Mouse (Mus musculus): ENCODE data around the gene Ttyh3.
"Not testable (repeated sequence)": the region's sequence is repeated elsewhere in the genome, so short reads cannot be mapped to it uniquely, and the experiment has no call there.

Gene Ttyh3

DNA sequence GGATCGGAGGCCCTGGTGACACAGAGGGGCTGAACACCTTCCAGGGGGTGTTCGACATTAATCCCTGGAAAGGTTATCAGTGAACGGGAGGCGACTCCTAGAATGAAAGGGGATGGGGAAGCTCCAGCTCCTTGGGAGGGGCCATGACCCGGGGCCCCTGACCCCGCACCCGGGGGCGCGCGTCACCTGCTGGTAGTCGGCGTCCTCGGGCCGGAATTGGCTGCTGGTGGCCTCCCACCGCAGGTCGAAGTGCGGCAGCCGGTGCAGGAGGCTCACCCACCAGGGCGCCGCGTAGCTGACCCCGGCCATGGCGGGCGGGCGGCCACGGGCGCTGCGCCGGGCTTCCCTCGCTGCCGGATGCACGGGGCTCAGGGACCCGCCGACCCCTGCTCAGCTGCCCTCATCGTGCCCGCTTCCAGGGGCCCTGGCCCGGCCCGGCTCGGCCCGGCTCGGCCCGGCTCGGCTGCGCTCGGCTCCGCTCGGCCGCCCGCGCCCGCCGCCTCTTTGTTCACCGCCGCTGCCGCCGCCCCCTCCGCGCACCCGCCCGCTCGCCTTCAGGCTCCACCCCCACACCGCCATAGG is at the start of gene Ttyh3:
Gene Ttyh3, minus strand, starts transcription at position 513 of the 582 bp plus-strand sequence.
- DNase-seq (ENCODE audit: low read depth, low spot score) = no peak

DNA sequence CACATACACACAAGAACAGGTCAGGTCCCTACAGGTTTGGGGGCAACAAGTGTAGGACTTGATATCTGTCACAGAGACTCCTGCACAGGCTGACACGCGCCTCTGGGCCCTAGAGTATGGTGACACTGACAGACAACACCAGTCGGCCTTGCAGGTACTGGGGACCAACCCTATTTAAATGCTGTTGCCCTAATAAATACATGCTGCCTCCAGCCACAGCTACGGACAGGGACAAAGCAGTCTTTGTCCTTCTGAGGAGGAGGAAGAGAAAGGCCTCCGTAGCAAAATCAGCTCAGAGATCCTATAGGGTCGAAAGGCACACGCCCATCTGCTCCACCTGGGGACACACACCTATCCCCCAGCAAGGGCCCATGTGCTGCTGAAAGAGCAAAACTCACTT is 47.2 kb upstream of the Ttyh3 start:
- no peak for DNase-seq (ENCODE audit: low read depth, low spot score)

DNA sequence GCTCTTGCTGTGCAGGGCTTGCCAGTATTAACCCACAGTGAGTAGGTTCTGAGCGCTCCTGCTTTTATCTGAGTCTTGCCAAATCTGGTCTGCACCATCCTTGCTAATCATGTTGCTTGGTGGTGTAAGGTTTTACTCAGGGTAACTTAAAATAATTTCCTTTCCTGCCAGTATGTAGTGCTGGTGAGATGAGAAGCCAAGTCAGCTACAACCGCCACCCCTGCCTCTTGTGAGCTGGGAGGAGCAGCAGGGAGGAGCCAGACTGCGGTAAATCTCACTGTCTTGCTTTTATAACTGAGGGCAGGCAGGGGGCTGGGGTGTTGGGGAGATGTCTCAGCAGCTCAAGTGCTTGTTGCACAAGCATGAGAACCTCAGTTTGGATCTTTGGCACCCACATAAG is 39.6 kb upstream of the Ttyh3 start:
- DNase-seq (ENCODE audit: low read depth, low spot score) = peak; percentile 80

DNA sequence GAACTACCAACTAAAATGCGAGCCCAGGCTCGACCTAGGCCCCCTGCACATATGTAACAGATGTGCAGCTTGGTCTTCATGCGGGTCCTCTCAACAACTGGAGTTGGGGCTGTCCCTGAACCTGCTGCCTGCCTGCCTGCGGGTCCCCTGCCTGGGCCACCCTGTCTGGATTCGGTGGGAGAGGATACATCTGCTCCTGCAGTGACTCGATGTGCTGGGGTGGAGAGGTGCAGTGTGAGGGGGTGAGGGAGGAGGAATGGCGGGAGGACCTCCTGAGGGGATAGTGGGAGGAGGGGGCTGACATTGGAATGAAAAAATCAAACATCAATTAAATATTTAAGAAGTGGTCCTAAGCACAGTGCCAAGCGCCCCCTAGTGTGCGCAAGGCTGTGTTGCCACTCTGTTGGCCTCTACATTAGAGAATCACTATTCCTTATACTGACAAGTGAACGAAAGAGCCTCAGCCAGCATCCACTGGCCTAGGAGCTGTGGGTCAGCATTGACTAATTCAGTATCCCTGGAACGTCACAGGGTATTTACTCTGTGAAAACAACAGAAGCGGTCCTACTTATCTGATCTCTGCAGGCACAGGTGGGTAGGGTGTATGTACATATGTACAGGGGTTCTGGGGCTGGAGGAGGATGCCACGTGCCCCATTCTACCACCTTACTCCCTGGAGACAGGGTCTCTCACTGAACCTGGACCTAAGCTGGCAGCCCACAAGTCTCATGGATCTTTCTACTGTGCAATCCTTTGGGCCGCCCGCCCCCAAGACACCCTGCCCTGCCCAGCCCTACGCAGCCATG is 35.7 kb upstream of the Ttyh3 start:
- peak; percentile 66 for DNase-seq (ENCODE audit: low read depth, low spot score)

DNA sequence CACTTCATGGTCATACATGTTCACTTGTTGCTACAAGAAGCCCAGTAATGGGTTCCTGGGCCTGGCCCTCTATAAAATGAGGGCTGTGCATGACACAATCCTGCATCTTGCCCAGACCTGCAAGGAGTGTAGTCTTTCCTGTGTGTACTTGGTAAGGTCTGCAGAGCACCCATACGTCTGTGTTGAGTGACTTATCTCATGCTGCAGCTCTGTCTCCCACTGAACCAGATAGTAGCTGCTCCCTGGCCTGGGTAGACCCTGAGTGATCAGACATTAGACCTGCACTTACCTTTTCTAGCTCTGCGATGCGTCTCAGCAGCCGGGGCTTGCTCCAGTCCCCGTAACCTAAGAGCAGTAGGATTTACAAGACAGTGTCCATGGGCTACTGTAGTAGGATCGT is 33.3 kb upstream of the Ttyh3 start:
- DNase-seq (ENCODE audit: low read depth, low spot score) = no peak

DNA sequence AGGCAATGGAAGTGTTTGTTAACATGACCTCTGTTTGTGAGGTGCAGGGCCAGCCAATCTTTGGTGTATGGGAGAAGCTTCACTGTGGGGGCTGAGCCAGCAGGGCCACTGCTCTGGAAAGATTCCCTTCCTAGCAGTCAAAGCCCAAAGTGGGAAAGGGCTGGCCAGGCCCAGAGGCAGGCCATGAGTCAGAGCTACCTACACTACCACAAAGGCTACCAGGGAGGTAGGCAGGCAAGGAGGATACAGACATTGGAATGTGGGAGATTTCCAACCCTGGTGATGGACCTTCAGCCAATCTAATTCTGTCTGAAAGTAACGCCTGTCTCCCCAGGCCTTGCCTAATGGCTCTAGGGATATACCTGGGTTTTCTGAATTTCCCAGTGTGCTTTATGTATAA is 32.1 kb upstream of the Ttyh3 start:
- DNase-seq (ENCODE audit: low read depth, low spot score) = no peak

DNA sequence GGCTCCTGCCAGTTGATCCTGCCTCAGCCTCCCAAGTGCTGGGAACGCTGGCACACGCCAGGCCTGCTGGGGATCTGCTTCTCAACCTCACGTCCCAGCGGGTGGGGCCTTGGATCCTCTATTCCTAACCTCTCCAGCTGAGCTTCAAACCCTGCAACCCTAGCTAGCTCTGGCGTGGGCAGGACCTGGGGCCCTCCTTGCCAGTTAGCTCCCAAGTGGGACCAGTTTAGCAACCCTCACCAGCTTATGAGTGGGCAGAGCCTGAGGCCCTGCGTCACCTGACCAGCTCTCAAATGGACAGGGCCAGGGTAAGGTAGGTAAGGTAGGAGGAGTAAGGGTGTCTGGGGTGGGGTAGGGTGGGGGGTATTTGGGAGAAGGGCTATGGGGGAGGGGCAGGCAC is 31.2 kb upstream of the Ttyh3 start:
- DNase-seq (ENCODE audit: low read depth, low spot score) = no peak

DNA sequence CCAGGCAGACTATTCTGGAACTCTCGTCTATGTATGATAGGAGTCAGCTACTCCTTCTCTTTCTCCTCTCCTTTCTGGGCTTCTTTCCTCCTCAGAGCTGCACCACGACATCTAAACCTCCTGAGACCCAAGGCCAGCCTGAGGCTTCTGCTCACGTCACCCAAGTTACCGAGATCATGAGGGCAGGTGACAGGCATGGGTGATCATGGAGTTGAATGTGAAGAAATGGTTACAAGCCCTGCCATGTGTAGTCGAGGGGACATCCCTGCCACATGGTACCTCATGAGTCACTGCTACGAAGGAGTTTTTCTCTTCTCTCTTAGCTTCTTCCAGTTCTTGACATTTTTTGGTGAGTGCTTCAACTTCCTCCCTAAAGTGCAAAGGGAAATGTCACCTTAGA is 28.3 kb upstream of the Ttyh3 start:
- no peak for DNase-seq (ENCODE audit: low read depth, low spot score)

DNA sequence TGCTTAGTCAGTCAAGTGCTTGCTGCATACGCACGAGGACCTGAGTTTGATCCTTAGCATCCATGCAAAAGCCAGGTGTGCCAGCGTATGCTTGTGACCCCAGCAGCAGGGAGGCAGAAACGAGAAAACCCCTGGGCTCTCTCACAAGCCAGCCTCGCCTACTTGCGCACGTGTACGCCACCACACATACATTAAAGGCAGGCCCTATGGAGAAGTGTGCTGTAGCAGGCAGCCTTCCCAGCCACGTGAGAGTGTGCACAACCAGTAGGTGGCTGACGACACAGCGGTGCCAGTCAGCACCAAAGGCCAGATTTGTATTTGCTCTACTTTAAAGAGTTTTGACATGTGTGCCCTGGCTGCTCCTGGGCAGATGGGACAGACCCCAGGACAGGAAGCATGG is 26.8 kb upstream of the Ttyh3 start:
- DNase-seq (ENCODE audit: low read depth, low spot score) = peak; percentile 73

DNA sequence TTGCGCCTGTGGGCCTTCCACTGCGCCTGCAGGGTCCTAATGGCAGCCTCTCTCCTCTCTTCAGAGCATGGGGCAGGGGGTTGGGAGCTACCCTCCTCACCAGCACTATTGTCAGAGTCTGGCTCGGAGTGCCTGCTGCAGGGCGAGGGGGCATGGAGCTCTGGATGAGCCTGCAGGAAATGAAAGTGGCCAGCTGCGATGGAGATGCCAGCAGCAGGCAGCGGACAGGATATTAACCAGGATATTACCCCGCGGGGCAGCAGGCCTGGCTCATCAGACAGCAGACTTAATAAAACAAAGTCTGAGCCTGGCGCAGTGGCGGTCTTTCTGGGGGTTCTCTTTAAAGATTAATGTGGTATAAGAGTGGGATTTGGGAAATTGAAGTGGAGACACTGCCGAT is 26.2 kb upstream of the Ttyh3 start:
- DNase-seq (ENCODE audit: low read depth, low spot score) = no peak

DNA sequence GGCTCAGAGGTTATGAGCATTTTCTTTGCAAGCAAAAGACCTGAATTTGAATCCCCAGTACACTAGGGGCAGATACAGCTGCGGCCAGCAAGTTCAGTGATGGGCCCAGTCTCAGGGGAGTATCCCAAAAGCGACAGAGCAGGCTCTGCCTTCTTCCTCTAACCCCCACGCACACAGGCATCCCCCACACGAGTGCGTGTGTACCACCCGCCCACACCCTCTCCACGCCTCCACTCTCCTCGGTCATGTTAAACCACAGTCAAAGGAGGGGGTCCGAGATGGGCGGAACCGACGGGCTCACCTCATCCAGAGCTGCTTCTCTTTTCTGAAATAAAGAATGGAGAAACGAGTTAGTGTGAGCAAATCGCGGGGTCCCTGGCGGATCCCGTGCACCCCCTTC is 25.2 kb upstream of the Ttyh3 start:
- no peak for DNase-seq (ENCODE audit: low read depth, low spot score)

DNA sequence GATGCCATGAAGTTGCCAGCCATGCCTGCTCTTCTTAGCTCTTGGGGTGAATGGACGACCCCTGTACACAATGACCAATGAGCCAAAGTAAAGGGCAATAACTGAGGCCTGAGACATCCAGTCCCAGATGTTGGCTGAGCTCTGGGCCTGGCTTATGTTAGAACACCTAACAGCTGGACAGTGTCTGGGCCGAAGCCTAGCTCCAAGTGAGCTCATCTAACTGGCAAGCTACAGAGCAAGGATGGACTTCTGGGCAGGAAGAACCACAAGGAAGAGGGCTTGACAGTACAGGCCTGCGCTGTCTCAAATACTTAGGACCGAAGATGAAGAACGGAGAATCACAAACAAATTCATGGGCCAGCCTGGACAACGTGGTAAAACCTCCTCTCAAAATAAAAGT is 23.8 kb upstream of the Ttyh3 start:
- not testable (repeated sequence) for DNase-seq (ENCODE audit: low read depth, low spot score)

DNA sequence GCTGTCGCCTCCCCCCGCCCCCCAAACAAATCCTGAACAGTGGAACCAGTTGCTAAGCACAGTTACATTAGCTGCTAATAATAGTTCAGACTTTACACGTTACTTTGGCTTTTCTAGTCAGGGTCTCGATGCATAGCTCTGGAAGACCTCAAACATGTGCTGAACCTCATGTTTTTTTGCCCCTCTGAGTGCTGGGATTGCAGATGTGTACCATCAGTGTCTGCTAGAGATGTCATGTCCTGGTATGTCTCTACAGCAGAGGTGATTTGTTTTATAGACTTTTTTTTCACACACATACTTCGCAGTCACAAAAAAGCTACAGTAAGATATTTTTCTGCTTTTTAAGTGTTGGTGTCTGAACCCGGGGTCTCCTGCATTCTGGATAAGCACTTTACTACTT is 23.3 kb upstream of the Ttyh3 start:
- peak; percentile 32 for DNase-seq (ENCODE audit: low read depth, low spot score)

DNA sequence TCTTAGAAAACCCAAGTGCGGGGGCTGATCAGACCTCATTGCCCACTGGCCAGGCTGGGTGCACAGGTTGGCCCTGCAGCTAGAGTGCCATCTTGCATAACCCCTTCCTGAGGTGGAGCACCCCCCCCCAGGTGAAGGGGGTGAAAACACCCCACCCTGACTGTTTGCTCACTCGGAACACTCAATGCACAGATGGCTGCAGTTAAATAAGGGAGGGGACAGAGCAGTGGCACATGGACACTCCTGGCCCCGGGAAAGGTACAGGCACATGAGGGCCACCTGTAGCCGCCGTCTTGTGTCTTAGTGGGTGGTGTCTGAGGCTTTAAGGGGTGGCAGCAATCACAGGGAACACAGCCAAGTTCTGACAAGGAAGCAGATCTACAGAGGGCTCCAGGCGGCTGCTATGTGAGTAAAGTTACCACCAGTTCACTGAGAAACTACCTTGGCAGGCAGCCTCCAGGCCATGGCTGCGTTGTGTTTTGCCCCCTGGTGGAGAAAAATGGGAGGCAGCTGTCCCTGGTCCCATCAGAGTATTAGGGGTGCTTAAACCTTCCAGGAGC is 14.9 kb upstream of the Ttyh3 start:
- peak; percentile 72 for DNase-seq (ENCODE audit: low read depth, low spot score)

DNA sequence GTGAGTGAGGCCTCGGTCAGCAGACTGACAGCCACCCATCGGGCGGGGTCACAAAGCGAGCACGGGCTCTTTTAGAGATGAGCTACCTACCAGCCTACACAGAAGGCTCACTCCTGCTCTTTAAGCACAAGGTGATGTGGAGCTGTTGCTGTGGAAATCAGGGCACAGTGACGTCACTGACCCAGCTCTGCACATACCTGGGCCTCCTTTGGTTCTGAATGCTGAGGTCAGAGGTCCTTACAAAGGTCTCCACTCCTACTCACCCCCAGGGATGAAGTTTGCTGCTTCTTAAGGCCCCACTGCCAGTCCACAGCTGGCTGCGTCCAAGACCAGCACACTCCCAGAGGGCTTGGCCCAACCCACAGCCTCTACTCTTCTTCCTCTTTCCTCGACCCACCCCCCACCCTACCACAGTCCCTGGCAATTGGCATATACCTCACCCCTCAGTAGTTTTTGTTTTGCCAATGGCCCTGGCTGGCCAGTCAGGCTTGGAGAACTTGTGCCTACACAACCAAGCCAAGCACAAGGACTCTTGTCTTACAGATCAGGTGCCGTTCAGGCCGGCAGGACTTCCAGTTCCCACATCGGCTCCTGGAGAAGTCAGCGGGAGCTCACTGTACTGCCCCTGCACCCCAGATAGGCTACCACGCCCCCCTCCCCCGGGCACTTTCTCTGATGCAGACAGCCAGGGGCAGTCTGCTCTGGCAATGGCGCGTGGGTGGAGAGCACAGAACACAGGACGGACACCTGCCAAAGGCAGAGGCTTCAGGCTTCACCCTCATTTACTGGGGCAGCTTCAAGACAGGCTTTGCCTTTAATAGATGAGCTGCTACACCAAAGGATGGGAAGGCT is 14.1 kb upstream of the Ttyh3 start:
- peak; percentile 59 for DNase-seq (ENCODE audit: low read depth, low spot score)

DNA sequence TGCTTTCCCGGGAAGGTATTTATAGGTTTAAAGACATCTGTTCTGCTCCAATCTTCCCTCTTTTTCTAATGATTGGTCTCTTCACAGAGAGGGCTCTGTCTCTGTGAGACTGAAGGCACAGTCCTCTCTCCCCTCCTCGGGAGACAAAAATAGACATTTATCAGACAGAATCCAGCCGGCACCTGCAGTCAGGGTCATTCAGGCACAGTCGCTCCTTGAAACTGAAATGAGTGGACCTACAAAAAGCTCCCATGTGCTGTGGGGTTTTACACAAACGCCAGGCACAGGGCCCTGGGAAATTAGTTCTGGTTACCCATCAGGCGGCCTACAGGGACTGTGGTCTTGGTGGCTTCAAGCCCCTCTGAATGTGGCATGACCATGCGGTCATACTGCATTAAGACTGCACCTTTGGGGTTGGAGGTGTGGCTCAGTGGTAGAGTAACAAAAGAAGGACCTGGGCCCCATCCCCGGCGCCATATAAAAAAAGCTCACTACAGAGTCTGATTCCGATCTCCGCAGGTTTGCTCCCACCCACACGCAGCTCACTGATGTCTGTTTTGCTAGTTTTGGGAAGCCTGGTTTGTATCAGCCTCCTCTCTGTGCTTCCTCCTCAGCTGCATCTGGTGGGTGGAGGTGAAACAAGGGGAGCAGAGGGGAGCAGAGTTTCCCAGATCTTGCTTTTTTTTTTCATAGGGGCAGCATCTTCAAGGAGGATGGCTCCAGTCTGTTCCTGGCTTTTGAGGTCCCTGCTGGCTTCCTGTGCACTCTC is 13.2 kb upstream of the Ttyh3 start:
- DNase-seq (ENCODE audit: low read depth, low spot score) = peak; percentile 85

DNA sequence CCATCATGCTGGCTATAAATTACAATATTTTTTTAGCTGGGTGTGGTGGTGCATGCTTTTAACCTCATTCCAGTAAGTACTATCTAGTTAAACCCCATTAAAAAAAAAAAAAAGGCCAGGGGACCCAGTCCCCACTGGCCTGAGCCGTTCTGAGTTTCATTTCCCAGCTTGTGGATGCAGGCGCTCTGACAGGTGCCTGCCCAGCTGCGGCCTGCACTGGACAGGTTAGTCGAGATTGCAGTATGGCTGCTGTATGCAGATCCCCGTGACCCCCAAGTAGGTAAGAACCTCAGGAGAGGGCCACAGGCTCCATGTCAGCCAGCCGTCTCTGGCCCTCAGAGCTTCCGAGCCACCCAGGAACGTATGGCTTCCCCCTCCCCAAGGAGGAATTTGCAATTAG is 12.6 kb upstream of the Ttyh3 start:
- no peak for DNase-seq (ENCODE audit: low read depth, low spot score)

DNA sequence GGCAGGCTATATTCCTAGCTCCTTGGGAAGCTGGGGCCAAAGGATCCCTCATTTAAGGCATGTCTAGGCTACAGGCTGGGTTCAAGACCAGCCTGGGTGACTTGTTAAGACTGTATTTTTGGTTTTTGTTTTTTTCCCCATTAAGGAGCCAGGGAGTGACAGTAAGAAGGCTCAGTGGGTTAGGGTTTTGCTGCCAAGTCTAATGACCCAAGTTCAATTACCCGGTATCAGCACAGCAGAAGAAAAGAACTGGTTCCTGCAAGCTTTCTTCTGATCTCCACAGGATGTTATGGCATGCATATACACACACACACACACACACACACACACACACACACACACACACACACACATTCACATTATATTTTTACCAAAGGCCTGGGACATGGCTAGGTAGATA is 11.6 kb upstream of the Ttyh3 start:
- no peak for DNase-seq (ENCODE audit: low read depth, low spot score)

DNA sequence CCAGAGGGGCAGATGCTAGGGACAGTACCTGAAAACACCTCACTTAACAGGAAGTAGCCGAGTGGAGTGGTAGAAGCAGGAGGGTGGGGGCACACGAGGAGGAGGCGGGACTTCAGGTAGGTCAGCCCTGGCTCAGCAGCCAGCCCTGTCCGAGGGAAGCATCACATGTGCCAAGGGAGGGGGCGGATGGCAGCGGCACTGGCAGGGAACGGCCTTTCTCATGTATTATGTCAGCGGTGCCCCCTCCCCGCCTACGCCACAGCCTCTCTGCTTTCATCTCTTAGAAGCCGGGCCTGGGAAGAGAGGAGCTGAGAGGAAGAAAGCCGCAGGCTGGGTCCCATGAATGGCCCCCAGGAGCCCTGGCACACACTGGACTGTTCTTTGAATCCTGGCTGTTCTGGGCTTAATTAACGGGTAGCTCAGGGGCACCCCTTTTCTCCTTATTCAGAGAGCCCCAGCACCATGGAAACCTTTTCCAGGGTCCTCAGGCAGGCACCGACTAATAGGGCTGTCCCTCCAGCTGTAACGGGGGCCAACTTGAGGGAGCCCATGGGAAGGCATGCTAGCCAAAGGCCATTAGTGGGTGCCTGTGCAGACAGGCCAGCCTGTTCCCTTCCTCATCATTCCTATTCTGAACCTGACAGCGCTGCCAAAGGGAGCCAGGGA is 10.9 kb upstream of the Ttyh3 start:
- DNase-seq (ENCODE audit: low read depth, low spot score) = peak; percentile 81

DNA sequence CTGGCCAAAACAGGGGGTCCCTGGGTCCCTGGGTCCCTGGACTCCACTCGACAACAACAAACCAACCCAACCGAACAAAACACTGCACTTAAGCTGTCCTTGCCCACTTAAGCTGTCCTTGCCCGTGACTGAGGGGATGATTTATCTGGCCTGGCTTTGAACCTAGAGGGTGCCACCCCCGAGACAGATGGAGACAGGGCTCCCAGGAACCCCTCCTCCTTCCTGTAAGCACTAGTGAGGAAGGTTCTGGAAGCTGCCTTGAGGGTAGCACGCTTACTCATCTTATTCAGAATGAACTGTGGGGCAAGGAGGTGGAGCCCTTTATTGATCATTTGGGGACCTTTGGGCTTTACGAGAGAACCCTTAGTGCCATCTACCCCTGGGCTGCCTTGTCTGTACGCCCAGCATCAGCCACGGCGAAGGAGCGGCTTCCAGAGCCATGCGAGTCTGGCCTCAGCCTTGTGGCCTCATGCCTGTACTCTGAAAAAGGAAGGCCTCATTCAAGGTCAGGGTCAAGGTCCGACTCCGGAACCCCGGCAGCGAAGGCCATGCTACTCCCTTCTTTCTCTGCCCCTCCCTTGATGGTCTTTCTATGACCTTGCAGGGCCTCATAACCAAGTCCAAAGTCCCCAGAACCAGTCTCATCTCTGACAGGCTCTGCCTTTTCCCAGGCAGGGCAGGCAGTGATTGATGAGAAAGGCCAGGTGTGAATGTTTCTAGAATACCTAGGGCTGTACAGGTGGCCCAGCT is 5.4 kb upstream of the Ttyh3 start:
- DNase-seq (ENCODE audit: low read depth, low spot score) = no peak
